Mouse (Mus musculus) forebrain, embryonic 12.5 days (tissue): ENCODE data around the gene Trmt1. TPM values are rescaled to one million over a fixed set of nuclear protein-coding genes. Genes with fewer than 3 reads are reported as not detected.

Source experiments
- ATAC-seq: fragments of 200-750 bp; cut with Nextera tagmentation; 2 replicates; pipeline ENCODE4 v1.8.0; 2017; ENCODE audit warnings: moderate TSS enrichment; ENCODE audit not compliant: low FRiP score
- H3K27ac ChIP-seq: fragments of 300-500 bp; sonication (generic); 2 replicates; pipeline ENCODE4 v1.5.1; 2016; ENCODE audit warnings: mild to moderate bottlenecking
- H3K27me3 ChIP-seq: fragments of 300-500 bp; sonication (generic); 2 replicates; pipeline ENCODE4 v1.6.1; 2016; ENCODE audit warnings: mild to moderate bottlenecking
- H3K36me3 ChIP-seq: fragments of 300-500 bp; sonication (generic); replicated peaks from 2 replicates; pipeline ENCODE4 v1.6.1; 2016; ENCODE audit warnings: mild to moderate bottlenecking
- H3K4me1 ChIP-seq: fragments of 300-500 bp; sonication (generic); 2 replicates; pipeline ENCODE4 v1.6.1; 2016
- H3K4me2 ChIP-seq: fragments of 300-500 bp; sonication (generic); 2 replicates; pipeline ENCODE4 v1.6.1; 2016; ENCODE audit warnings: mild to moderate bottlenecking, moderate library complexity
- H3K4me3 ChIP-seq: fragments of 300-500 bp; sonication (generic); replicated peaks from 2 replicates; pipeline ENCODE4 v1.5.1; 2016; ENCODE audit warnings: mild to moderate bottlenecking
- H3K9ac ChIP-seq: fragments of 300-500 bp; sonication (generic); 2 replicates; pipeline ENCODE4 v1.6.1; 2016; ENCODE audit warnings: mild to moderate bottlenecking
- H3K9me3 ChIP-seq: fragments of 300-500 bp; sonication (generic); 2 replicates; pipeline ENCODE4 v1.6.1; 2016
- WGBS: fragments of 180-500 bp; shearing (Covaris S2); methylation state at CpG from one replicate; pipeline ENCODE4 v1.1.7; 2016; 5-methylcytosine and 5-hydroxymethylcytosine counted together
- polyA plus RNA-seq: library from polyadenylated mRNA; unstranded; fragments of >200 nt; fragmentation: Nextera tagmentation; extraction: Ambion mirVana; gene quantifications from 2 replicates; pipeline ENCODE4 v1.2.1, GENCODE M21; 2016

The Trmt1 gene
- polyA plus RNA-seq, 1 experiment from 2014 or later, result 59.6 TPM

DNA sequence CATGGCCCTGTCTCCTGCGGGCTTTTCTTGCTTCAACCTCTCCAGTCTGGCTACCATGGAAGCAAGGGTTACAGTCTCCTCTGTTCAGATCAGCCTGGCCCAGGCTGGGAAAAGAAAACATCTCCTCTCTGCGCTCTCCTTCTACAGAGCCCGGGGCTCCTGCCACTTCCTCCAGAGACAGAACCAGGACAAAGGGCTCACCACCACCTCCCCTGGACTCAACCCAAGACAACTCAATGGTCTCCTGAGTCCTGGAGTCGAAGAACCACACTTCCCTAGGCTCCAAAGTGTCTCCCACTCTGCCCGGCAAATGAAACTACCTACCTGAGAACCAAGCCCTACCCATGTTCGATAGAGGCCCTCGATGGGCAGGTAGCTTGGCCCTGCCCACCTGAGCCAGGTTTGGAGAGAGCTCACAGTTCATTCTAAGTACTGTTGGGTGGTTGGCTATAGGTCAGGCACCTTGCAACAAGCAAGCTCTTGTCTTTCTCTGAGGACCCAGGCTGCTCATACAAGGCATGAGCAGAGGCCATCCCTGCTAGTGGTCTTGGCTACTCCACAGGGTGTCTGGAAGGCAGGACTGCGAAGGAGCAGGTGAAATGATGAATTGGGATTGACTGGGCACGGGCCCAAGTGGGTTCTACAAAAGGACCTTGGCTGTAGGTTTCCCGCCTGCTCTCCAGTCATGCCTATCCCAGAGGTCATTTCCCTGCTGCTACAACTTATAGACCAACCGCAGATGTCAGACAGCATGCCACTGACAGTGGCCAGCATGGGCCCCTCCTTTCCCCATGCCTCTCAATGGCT is 45.5 kb downstream of the Trmt1 start:
- H3K9me3 ChIP-seq, result no peaks in the 10 kb centered on the region
- H3K4me3 ChIP-seq, result no peak overlapping the region; the same call in 1 of the 2 replicates
- peak overlapping the region; percentile 84 for H3K27ac ChIP-seq
- H3K9ac ChIP-seq, result peak overlapping the region; percentile 25
- ATAC-seq, result no peak
- no peak overlapping the region; the same call in 1 of the 2 replicates for H3K4me2 ChIP-seq
- H3K27me3 ChIP-seq, result peaks cover 35% of the 10 kb centered on the region
- peaks cover 74% of the 10 kb centered on the region for H3K4me1 ChIP-seq
- WGBS, result 73% methylated on average over 11 of the region's 11 CpGs
- peaks cover 18% of the 10 kb centered on the region; the same call in 1 of the 2 replicates for H3K36me3 ChIP-seq

DNA sequence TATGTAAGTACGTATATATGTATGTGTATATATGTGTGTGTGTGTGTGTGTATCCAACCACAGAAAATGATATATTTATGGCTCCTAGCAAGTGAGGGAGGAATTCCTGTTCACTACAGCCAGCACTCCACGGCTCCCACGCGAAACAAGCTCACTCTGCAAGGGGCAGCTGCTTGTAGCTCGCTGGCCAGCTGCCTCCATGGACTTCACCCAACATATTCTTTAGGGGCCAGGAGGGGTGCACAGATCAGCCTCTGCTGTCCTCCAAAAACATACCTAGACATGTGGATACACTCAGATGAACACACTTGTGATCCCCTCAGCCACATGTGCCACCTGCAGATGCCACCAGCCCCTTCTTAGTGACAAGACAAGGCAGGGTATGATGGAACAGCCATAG is 46.4 kb downstream of the Trmt1 start:
- H3K27me3 ChIP-seq, result peaks cover 43% of the 10 kb centered on the region
- 0 out of 2 replicates have a peak, but pooled peaks cover 8% of the 10 kb centered on the region for H3K36me3 ChIP-seq
- H3K27ac ChIP-seq, result peak overlapping the region; percentile 84; the same call in 1 of the 2 replicates
- no peak overlapping the region for H3K4me3 ChIP-seq
- H3K4me1 ChIP-seq, result peaks cover 74% of the 10 kb centered on the region
- 0 out of 2 replicates have a peak overlapping the region, but pooled peaks have one; percentile 9 for H3K9ac ChIP-seq
- WGBS, result 81% methylated on average over 5 of the region's 5 CpGs
- ATAC-seq, result no peak
- no peak overlapping the region for H3K4me2 ChIP-seq
- no peaks in the 10 kb centered on the region for H3K9me3 ChIP-seq

DNA sequence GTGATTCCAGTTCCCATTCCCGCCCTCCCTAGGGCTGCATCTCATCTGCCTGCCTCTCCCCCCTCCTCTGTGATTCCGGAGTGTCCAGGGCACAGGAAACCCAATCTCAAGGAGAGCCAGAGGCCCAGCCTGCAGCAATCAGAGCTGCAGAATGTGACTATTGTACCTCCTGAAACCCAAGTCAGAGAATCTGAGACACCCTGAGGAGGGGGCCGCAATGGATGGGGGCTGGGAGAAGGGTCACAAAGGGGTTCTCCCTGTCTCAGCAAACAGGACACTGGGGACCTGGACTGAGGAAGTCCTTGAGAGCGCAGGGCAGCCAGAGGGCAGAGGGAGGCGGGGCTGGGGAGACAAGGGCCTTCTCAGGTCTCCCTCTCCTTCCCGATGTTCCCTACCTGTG is 46.9 kb downstream of the Trmt1 start:
- Histone ChIP-seq H3K9ac (0 out of 2 replicates have a peak overlapping the region, but pooled peaks have one; percentile 9), H3K4me1 (peaks cover 74% of the 10 kb centered on the region), H3K4me3 (no peak overlapping the region), H3K27ac (no peak overlapping the region), H3K9me3 (no peaks in the 10 kb centered on the region), H3K4me2 (no peak overlapping the region), H3K36me3 (0 out of 2 replicates have a peak, but pooled peaks cover 5% of the 10 kb centered on the region), H3K27me3 (peaks cover 48% of the 10 kb centered on the region)
- 49% methylated on average over 6 of the region's 6 CpGs for WGBS
- ATAC-seq, result no peak

DNA sequence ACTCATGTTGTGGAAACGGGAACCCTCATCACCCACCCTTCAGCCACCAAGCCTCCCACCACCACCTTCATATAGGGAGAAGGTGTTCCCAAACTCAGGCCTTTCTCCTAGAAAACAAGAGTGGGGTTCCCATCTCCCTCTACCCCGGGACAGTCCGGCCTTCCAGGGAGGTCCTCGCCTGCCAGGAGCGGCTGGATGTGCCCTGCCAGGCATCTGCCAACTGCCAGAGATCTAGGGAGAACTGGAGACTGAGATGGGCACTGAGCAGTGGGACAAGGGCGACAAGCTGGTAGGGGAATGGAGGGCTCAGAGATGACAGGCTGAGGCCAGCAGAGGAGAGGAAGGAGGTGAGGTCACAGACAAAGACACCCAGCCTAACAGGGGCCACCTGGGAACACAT is 47.9 kb downstream of the Trmt1 start:
- ATAC-seq, result no peak
- H3K4me2 ChIP-seq, result no peak overlapping the region
- H3K27me3 ChIP-seq, result peaks cover 57% of the 10 kb centered on the region
- no peak overlapping the region for H3K27ac ChIP-seq
- no peak overlapping the region for H3K4me3 ChIP-seq
- H3K36me3 ChIP-seq, result 0 out of 2 replicates have a peak, but pooled peaks cover 5% of the 10 kb centered on the region
- 92% methylated on average over 6 of the region's 6 CpGs for WGBS
- H3K9ac ChIP-seq, result no peak overlapping the region
- H3K4me1 ChIP-seq, result peaks cover 74% of the 10 kb centered on the region
- H3K9me3 ChIP-seq, result no peaks in the 10 kb centered on the region

DNA sequence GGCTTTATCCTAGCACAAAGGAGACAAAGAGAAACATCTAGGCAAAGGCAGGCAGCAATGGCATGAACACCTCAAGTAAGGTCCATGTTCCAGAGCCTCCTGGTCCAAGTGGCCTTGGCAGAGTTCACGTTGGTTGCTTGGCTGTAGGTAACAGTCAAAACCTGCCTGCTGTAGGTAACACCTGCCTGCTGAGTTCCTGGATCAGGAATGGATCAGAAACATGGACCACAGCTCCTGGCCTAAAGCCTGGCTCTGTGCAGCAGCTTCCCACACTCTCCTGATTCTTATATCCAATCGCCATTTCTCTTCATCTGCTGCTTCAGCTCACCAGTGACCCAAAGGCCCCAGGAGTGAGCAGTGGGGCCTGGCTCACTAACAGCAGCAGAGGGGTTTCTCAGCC is 48.6 kb downstream of the Trmt1 start:
- 90% methylated on average over 2 of the region's 2 CpGs for WGBS
- Histone ChIP-seq H3K36me3 (0 out of 2 replicates have a peak, but pooled peaks cover 1% of the 10 kb centered on the region), H3K27ac (no peak overlapping the region), H3K9ac (no peak overlapping the region), H3K4me2 (no peak overlapping the region), H3K4me1 (peaks cover 75% of the 10 kb centered on the region), H3K9me3 (no peaks in the 10 kb centered on the region), H3K27me3 (peaks cover 65% of the 10 kb centered on the region), H3K4me3 (no peak overlapping the region)
- ATAC-seq, result no peak

DNA sequence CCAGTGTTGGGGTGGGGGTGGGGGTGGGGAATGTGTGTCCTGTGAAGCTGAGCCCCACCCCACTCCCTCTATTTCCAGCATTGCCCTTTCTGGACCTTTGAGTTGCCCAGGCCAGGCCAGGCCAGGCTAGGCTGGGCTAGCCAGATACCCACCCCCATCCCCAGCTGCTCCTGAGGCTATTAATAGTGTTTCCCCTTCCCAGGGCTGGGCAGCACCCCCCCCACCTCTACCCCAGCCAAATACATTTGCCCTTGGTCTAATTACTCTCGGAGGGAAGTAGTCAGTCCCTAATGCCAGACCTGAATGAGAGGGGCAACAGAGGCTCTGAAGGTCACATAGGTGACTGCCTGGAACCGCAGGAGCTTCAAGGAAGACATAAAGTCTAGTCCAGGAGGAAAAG is 49.5 kb downstream of the Trmt1 start:
- 62% methylated on average over 2 of the region's 2 CpGs for WGBS
- Histone ChIP-seq H3K4me2 (no peak overlapping the region), H3K27ac (0 out of 2 replicates have a peak overlapping the region, but pooled peaks have one; percentile 31), H3K9me3 (no peaks in the 10 kb centered on the region), H3K36me3 (no peaks in the 10 kb centered on the region), H3K27me3 (peaks cover 71% of the 10 kb centered on the region), H3K4me3 (no peak overlapping the region), H3K9ac (no peak overlapping the region; the same call in 1 of the 2 replicates), H3K4me1 (peaks cover 76% of the 10 kb centered on the region)
- ATAC-seq, result no peak

DNA sequence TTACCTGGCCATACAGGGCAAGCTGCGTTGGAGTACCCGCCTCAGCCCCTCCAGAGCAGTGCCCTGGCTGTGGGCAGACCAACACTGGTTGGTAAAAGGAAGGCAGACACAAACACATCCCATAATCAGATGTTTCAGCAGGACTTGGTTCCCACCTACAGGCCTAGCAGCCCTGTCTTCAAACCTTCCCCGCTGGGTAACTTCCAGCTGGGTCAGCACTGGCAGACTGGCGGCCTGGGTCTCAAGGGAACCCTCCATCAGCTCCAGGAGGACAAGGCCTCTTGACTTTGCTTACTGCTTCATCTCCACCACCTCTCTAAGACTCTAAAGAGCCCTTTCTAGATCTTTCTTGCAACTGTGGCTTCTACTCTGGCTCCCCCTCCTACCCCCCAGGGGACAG is 50.4 kb downstream of the Trmt1 start:
- H3K4me1 ChIP-seq, result peaks cover 76% of the 10 kb centered on the region
- H3K4me2 ChIP-seq, result no peak overlapping the region
- no peak for ATAC-seq
- H3K27ac ChIP-seq, result no peak overlapping the region
- WGBS, result 83% methylated on average over 4 of the region's 4 CpGs
- no peaks in the 10 kb centered on the region for H3K36me3 ChIP-seq
- peaks cover 80% of the 10 kb centered on the region for H3K27me3 ChIP-seq
- H3K9ac ChIP-seq, result no peak overlapping the region
- H3K9me3 ChIP-seq, result no peaks in the 10 kb centered on the region
- H3K4me3 ChIP-seq, result no peak overlapping the region

DNA sequence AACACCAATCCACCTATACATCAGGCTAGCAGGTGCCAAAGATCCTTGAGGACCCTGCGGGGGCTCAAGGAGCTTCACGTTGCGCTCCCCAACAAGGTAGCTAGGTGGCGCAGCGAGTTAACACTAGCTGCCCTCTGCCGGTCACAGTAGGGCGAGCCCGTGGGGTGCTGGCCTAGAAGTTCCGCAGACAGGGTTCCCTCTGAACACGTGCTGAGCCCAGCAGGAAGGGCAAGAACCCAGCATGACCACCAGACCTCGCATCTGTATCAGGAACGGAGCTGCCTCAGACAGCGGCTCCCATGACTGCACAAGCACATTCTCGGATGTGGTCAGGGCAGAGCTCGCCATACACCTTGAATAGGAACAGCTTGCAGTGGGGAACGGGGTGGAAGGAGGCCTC is 51.5 kb downstream of the Trmt1 start:
- peak; percentile 54; the same call in 1 of the 2 replicates for ATAC-seq
- Histone ChIP-seq H3K9me3 (no peaks in the 10 kb centered on the region), H3K4me2 (peak overlapping the region; percentile 40), H3K4me1 (peaks cover 76% of the 10 kb centered on the region), H3K36me3 (no peaks in the 10 kb centered on the region), H3K27ac (0 out of 2 replicates have a peak overlapping the region, but pooled peaks have one; percentile 65), H3K4me3 (no peak overlapping the region), H3K27me3 (peaks cover 88% of the 10 kb centered on the region), H3K9ac (peak overlapping the region; percentile 36; the same call in 1 of the 2 replicates)
- 1% methylated on average over 16 of the region's 16 CpGs for WGBS

DNA sequence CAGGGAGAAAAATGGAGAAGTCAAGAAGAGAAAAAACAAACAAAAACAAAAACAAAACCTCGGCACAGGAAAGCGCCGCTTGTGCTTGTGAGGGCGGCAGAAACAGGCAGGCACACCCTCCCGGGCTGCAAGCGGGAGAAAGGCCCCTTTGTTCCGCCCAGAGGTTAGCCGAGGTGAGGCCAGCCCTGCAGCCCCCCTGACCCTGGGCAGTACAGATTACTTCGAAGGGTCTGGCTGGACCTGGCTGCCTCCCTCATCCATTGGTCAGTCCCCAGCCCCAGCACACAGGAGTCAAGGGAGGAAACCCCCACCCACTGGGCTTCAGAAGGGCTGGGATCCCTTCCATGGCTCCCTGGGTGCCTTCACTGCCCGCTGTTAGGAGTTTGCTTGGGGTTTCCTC is 52.2 kb downstream of the Trmt1 start:
- peak overlapping the region; percentile 4; the same call in 1 of the 2 replicates for H3K4me3 ChIP-seq
- H3K9ac ChIP-seq, result peak overlapping the region; percentile 36; the same call in 1 of the 2 replicates
- no peaks in the 10 kb centered on the region for H3K36me3 ChIP-seq
- peak; percentile 13; the same call in 1 of the 2 replicates for ATAC-seq
- peak overlapping the region; percentile 65; the same call in 1 of the 2 replicates for H3K27ac ChIP-seq
- peaks cover 76% of the 10 kb centered on the region for H3K4me1 ChIP-seq
- H3K9me3 ChIP-seq, result no peaks in the 10 kb centered on the region
- no peak overlapping the region for H3K4me2 ChIP-seq
- H3K27me3 ChIP-seq, result peaks cover 93% of the 10 kb centered on the region
- 7% methylated on average over 10 of the region's 10 CpGs for WGBS

DNA sequence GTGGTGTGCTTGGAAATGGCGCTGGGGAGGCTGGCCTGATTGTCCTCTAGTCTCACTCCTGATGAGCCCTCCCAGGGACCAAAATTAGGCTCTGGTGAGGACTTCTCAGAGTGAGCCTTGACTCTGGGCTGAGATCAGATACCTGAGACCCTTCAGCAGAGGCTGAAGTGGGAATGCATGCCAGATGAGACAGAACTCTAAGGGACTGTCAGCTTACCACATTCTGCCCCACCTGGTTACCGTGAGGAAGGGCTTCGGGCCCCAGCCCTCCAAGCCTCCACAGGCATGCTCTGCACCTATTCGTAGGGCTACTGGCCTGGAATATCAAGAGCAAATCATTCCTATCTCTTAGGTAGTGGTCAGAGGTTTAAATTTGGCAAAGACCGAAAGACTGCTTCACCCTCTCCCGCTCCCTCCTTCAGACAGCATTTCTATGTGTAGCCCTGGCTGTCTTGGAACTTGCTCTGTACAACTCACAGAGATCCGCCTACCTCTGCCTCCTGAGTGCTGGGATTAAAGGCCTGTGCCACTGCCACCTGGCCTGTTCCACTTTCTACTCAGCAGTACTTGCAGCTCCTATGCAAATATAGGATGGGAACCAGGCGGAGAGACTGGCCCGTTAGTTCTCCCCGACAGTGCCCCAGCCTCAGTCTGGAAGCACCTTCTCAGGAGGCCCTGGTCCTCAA is 52.8 kb downstream of the Trmt1 start:
- WGBS, result 37% methylated on average over 10 of the region's 10 CpGs
- no peaks in the 10 kb centered on the region for H3K36me3 ChIP-seq
- H3K9ac ChIP-seq, result peak overlapping the region; percentile 36
- H3K27ac ChIP-seq, result peak overlapping the region; percentile 65; the same call in 1 of the 2 replicates
- ATAC-seq, result no peak
- H3K4me2 ChIP-seq, result no peak overlapping the region; the same call in 1 of the 2 replicates
- H3K4me1 ChIP-seq, result peaks cover 81% of the 10 kb centered on the region
- no peaks in the 10 kb centered on the region for H3K9me3 ChIP-seq
- H3K27me3 ChIP-seq, result peaks cover 97% of the 10 kb centered on the region
- no peak overlapping the region for H3K4me3 ChIP-seq

DNA sequence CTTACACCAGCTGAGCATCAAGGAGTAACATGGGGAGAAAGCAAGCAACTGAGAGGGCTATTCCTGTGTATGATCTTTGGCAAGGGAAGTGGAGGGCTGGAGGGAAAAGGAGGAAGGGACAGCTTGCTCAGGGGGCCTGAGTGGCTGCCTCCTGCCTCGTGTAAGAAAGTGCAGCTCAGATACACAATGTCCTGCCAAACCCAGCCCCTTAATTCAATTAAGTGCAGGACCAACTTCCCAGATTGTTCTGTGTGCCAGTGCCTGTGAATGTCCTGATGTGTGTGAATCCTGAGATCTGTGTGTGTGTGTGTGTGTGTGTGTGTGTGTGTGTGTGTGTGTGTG is 53.3 kb downstream of the Trmt1 start:
- H3K9ac ChIP-seq, result peak overlapping the region; percentile 26; the same call in 1 of the 2 replicates

More for the DNA sequence above, 53.3 kb downstream of the Trmt1 start:
- Histone ChIP-seq H3K4me1 (peaks cover 82% of the 10 kb centered on the region), H3K27me3 (peaks cover 97% of the 10 kb centered on the region), H3K4me3 (no peak overlapping the region), H3K27ac (peak overlapping the region; percentile 65; the same call in 1 of the 2 replicates), H3K9me3 (no peaks in the 10 kb centered on the region), H3K4me2 (no peak overlapping the region), H3K36me3 (no peaks in the 10 kb centered on the region)
- ATAC-seq, result no peak
- 5% methylated on average over 1 of the region's 1 CpGs for WGBS
